Mouse (Mus musculus): ENCODE results near the gene Elavl3. TPM values are rescaled to one million over a fixed set of nuclear protein-coding genes. Genes with fewer than 3 reads are reported as not detected.
"Not testable (repeated sequence)": the region's sequence is repeated elsewhere in the genome, so short reads cannot be mapped to it uniquely, and the experiment has no call there.

Elavl3 gene
- polyA plus RNA-seq, 1 experiment from 2014 or later: 69.1 TPM

GRCm38 (mm10) chr9:22085022-22085834, 33.4 kb upstream of the Elavl3 start, which contains the start of gene Ecsit:
TSS of gene Ecsit (minus strand) at chr9:22085438.
- Histone ChIP-seq H3K4me2 (ENCODE audit: low read depth) (peak within 1 kb of the TSS; percentile 84), H3K9ac (ENCODE audit: low read length) (peak within 1 kb of the TSS; percentile 70), H3K27me3 (ENCODE audit: control insufficient read depth, insufficient read depth, low read length) (no peaks in the 10 kb centered on the region), H3K4me3 (ENCODE audit: low read depth, low read length) (peak within 1 kb of the TSS; percentile 69), H3K9me3 (ENCODE audit: control insufficient read depth, low read length) (no peaks in the 10 kb centered on the region), H3K4me1 (ENCODE audit: control insufficient read depth, insufficient read depth, low read length) (no peaks in the 10 kb centered on the region), H3K36me3 (ENCODE audit: control insufficient read depth, insufficient read depth, low read length) (no peaks in the 10 kb centered on the region), H3K27ac (ENCODE audit: low read depth, low read length) (0 out of 2 replicates have a peak within 1 kb of the TSS, but pooled peaks have one; percentile 17)
- ATAC-seq (ENCODE audit: insufficient read depth, low FRiP score, low TSS enrichment) (peak; percentile 99), DNase-seq (ENCODE audit: low spot score) (peak; percentile 92)
- WGBS: under 1% methylated on average over 48 of the region's 48 CpGs

GRCm38 (mm10) chr9:22084667-22085021, 32.8 kb upstream of the Elavl3 start:
- DNase-seq (ENCODE audit: low spot score) (no peak), ATAC-seq (ENCODE audit: insufficient read depth, low FRiP score, low TSS enrichment) (no peak)
- Histone ChIP-seq H3K27ac (ENCODE audit: low read depth, low read length) (no peak overlapping the region), H3K9me3 (ENCODE audit: control insufficient read depth, low read length) (no peaks in the 10 kb centered on the region), H3K4me2 (ENCODE audit: low read depth) (peak overlapping the region; percentile 84), H3K27me3 (ENCODE audit: control insufficient read depth, insufficient read depth, low read length) (no peaks in the 10 kb centered on the region), H3K4me1 (ENCODE audit: control insufficient read depth, insufficient read depth, low read length) (no peaks in the 10 kb centered on the region), H3K36me3 (ENCODE audit: control insufficient read depth, insufficient read depth, low read length) (no peaks in the 10 kb centered on the region), H3K9ac (ENCODE audit: low read length) (peak overlapping the region; percentile 70), H3K4me3 (ENCODE audit: low read depth, low read length) (peak overlapping the region; percentile 69)
- WGBS: 43% methylated on average over 4 of the region's 4 CpGs

- no peak overlapping the region for H3K4me3 ChIP-seq (ENCODE audit: low read depth, low read length)
- peaks cover 2% of the 10 kb centered on the region; the same call in 1 of the 2 replicates for H3K36me3 ChIP-seq (ENCODE audit: control insufficient read depth, insufficient read depth, low read length)
- no peaks in the 10 kb centered on the region for H3K27me3 ChIP-seq (ENCODE audit: control insufficient read depth, insufficient read depth, low read length)
- no peaks in the 10 kb centered on the region for H3K4me1 ChIP-seq (ENCODE audit: control insufficient read depth, insufficient read depth, low read length)
- DNase-seq (ENCODE audit: low spot score) (no peak), ATAC-seq (ENCODE audit: insufficient read depth, low FRiP score, low TSS enrichment) (no peak)
- no peak overlapping the region for H3K4me2 ChIP-seq (ENCODE audit: low read depth)
- no peak overlapping the region for H3K9ac ChIP-seq (ENCODE audit: low read length)
- WGBS: 94% methylated on average over 23 of the region's 23 CpGs
- no peaks in the 10 kb centered on the region for H3K9me3 ChIP-seq (ENCODE audit: control insufficient read depth, low read length)
- H3K27ac ChIP-seq (ENCODE audit: low read depth, low read length): no peak overlapping the region
Measured at GRCm38 (mm10) chr9:22076223-22076622, 24.4 kb upstream of the Elavl3 start.

GRCm38 (mm10) chr9:22075778-22076177, 24.0 kb upstream of the Elavl3 start:
- not testable (repeated sequence) for H3K4me2 ChIP-seq (ENCODE audit: low read depth); H3K36me3 ChIP-seq (ENCODE audit: control insufficient read depth, insufficient read depth, low read length); H3K27me3 ChIP-seq (ENCODE audit: control insufficient read depth, insufficient read depth, low read length); ATAC-seq (ENCODE audit: insufficient read depth, low FRiP score, low TSS enrichment); H3K4me3 ChIP-seq (ENCODE audit: low read depth, low read length); H3K9me3 ChIP-seq (ENCODE audit: control insufficient read depth, low read length); H3K9ac ChIP-seq (ENCODE audit: low read length); H3K27ac ChIP-seq (ENCODE audit: low read depth, low read length); DNase-seq (ENCODE audit: low spot score); H3K4me1 ChIP-seq (ENCODE audit: control insufficient read depth, insufficient read depth, low read length)
- 78% methylated on average over 5 of the region's 5 CpGs for WGBS

DNA sequence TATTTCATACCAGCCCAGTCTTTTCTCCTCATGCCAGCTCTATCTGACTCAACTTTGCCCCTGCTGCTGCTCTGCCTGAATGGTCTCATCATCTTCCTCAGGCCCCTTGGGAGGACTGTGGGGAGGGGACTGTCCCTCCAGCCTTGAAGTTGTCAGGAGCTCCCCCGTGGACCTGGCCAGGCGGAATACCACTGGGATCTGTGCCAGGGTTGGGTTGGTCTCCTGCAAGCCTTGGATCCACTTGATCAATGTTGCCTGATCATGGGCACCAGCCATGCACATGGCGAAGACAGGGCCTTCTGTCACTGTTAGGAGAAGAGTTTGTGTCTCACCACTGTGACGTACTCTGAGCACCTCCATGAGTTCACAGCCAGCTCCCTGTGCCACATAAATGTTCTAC, 20.5 kb upstream of the Elavl3 start:
- Histone ChIP-seq H3K4me2 (ENCODE audit: low read depth) (no peak overlapping the region), H3K4me1 (ENCODE audit: control insufficient read depth, insufficient read depth, low read length) (0 out of 2 replicates have a peak, but pooled peaks cover 2% of the 10 kb centered on the region), H3K4me3 (ENCODE audit: low read depth, low read length) (no peak overlapping the region), H3K9me3 (ENCODE audit: control insufficient read depth, low read length) (no peaks in the 10 kb centered on the region), H3K27me3 (ENCODE audit: control insufficient read depth, insufficient read depth, low read length) (no peaks in the 10 kb centered on the region), H3K27ac (ENCODE audit: low read depth, low read length) (no peak overlapping the region), H3K36me3 (ENCODE audit: control insufficient read depth, insufficient read depth, low read length) (peaks cover 4% of the 10 kb centered on the region), H3K9ac (ENCODE audit: low read length) (no peak overlapping the region)
- DNase-seq (ENCODE audit: low spot score) (no peak), ATAC-seq (ENCODE audit: insufficient read depth, low FRiP score, low TSS enrichment) (no peak)
- 92% methylated on average over 4 of the region's 4 CpGs for WGBS

DNA sequence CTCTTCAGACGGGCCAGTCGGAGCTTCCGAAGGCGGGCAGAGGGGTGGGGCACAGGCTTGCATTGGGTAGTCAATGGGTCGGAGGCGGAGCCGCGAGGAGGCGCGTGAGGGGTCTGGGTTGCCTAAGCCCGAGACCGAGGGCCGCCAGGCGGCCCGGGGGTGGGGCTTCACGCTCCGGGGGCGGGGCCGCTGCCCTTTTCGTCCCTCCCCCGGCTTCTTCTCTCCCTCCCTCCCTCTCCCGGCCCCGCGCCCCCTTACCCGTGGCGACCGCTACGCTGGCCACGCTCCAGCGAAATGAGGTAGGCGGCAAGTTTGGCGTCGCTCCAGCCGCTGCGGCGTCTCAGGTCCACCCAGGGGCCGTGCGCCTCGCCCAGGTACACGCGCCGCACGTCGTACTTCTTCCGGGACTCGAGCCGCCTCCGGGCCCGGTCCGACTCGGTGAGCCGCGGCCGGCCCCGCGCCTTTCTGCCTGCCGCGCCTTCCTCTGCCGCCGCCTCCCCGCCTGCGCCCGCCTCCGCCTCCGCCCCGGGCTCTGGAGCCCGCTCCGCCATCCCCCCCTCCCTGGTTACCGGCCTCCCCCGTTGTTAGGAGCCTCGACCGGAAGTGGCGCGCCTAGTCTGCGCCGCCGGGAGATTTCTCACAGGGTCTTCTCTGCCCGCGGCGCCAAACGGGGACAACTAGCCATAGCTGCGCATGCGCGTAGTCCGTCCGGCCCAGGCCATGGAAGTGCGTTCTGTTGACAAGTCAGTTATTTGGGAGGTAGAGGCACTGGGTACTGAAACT, 19.2 kb upstream of the Elavl3 start, which contains the start of the genes Gm49318 and Zfp653:
Gene Gm49318 (minus strand): TSS at position 469 of the 783 bp plus-strand sequence.
Gene Zfp653 (minus strand): TSS at position 586 of the 783 bp plus-strand sequence.
- H3K4me1 ChIP-seq (ENCODE audit: control insufficient read depth, insufficient read depth, low read length): 0 out of 2 replicates have a peak, but pooled peaks cover 2% of the 10 kb centered on the region
- H3K27ac ChIP-seq (ENCODE audit: low read depth, low read length): peak within 1 kb of the TSS; percentile 95
- peak within 1 kb of the TSS; percentile 85 for H3K4me3 ChIP-seq (ENCODE audit: low read depth, low read length)
- no peaks in the 10 kb centered on the region for H3K9me3 ChIP-seq (ENCODE audit: control insufficient read depth, low read length)
- peak within 1 kb of the TSS; percentile 46 for H3K4me2 ChIP-seq (ENCODE audit: low read depth)
- DNase-seq (ENCODE audit: low spot score): peak; percentile 98
- WGBS: under 1% methylated on average over 79 of the region's 87 CpGs
- ATAC-seq (ENCODE audit: insufficient read depth, low FRiP score, low TSS enrichment): peak; percentile 98
- H3K36me3 ChIP-seq (ENCODE audit: control insufficient read depth, insufficient read depth, low read length): peaks cover 7% of the 10 kb centered on the region
- peak within 1 kb of the TSS; percentile 93 for H3K9ac ChIP-seq (ENCODE audit: low read length)
- H3K27me3 ChIP-seq (ENCODE audit: control insufficient read depth, insufficient read depth, low read length): no peaks in the 10 kb centered on the region

DNA sequence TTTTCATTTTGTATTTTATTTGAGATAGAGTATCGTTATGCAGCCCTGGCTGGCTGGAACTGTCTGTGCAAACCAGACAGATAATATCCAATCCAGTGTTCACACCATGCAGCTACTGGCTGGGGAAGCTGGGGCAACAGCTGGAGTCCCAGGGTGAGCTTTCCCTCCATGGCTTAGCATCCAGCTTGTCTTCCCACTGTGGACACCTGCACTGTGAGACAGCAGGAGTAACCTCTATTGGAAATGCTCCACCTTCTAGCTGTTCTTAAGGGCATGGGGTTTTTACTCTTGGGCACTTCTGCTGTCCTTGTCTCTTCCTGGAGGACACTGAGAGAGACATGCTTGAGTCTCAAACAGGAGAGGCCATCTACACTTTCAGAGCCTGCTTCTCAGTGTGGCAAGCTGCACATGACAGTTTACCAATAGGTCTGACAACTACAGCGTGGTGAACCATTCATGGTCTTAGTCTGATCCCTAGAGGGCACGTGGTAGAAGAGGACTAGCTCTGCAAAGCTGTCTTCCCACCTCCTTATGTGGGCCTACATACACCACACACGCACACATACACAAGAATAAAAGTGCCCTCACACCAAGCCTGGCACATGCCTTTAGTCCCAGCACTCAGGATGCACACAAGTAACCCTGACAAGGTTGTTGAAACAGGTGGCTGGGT, 18.2 kb upstream of the Elavl3 start:
- Histone ChIP-seq H3K27ac (ENCODE audit: low read depth, low read length) (no peak overlapping the region), H3K9me3 (ENCODE audit: control insufficient read depth, low read length) (no peaks in the 10 kb centered on the region), H3K27me3 (ENCODE audit: control insufficient read depth, insufficient read depth, low read length) (no peaks in the 10 kb centered on the region), H3K9ac (ENCODE audit: low read length) (no peak overlapping the region), H3K36me3 (ENCODE audit: control insufficient read depth, insufficient read depth, low read length) (peaks cover 10% of the 10 kb centered on the region), H3K4me3 (ENCODE audit: low read depth, low read length) (peak overlapping the region; percentile 85), H3K4me1 (ENCODE audit: control insufficient read depth, insufficient read depth, low read length) (0 out of 2 replicates have a peak, but pooled peaks cover 2% of the 10 kb centered on the region), H3K4me2 (ENCODE audit: low read depth) (peak overlapping the region; percentile 46)
- DNase-seq (ENCODE audit: low spot score): no peak
- 77% methylated on average over 4 of the region's 4 CpGs for WGBS
- 0 out of 2 replicates have a peak, but pooled peaks have one; percentile 2 for ATAC-seq (ENCODE audit: insufficient read depth, low FRiP score, low TSS enrichment)

- Histone ChIP-seq H3K27ac (ENCODE audit: low read depth, low read length) (no peak overlapping the region), H3K4me2 (ENCODE audit: low read depth) (no peak overlapping the region), H3K4me1 (ENCODE audit: control insufficient read depth, insufficient read depth, low read length) (0 out of 2 replicates have a peak, but pooled peaks cover 2% of the 10 kb centered on the region), H3K36me3 (ENCODE audit: control insufficient read depth, insufficient read depth, low read length) (peaks cover 18% of the 10 kb centered on the region), H3K27me3 (ENCODE audit: control insufficient read depth, insufficient read depth, low read length) (no peaks in the 10 kb centered on the region), H3K9ac (ENCODE audit: low read length) (no peak overlapping the region), H3K4me3 (ENCODE audit: low read depth, low read length) (no peak overlapping the region), H3K9me3 (ENCODE audit: control insufficient read depth, low read length) (no peaks in the 10 kb centered on the region)
- ATAC-seq (ENCODE audit: insufficient read depth, low FRiP score, low TSS enrichment): no peak
- no peak for DNase-seq (ENCODE audit: low spot score)
- 84% methylated on average over 5 of the region's 5 CpGs for WGBS
Measured at GRCm38 (mm10) chr9:22067195-22067594, 15.4 kb upstream of the Elavl3 start.
